Mouse (Mus musculus): ENCODE measurements around the gene Nop2.
A peak's percentile ranks its signal among the peaks of the same experiment; 100 is the strongest.

Nop2 gene

GRCm38 (mm10) chr6:125166861-125167650, 35.3 kb downstream of the Nop2 start:
- DNase-seq (ENCODE audit: inconsistent age in 2 of 2, low spot score in 1 of 2) = peak; percentile 69 to 74

GRCm38 (mm10) chr6:125168086-125168485, 36.4 kb downstream of the Nop2 start:
- DNase-seq (ENCODE audit: inconsistent age in 2 of 2, low spot score in 1 of 2) = no peak

DNA sequence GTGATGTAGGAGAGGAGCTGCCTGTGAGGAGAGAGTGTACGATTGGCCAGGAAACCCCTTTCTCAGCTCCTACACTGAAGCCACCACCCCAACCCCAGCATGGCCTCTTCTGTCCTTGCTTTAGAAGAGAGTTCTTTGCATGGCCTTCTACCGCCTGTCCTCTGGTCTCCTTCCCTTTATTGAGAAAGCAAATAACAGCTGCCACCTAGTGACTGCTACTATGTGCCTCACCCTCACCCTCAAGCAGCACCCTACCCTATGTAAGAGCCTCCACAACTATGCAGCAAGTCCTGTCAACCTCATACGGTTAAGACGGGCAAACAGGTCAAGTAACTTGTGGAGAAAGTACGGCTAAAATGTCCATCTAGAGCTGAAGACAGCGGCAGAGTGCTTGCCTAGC, 38.5 kb downstream of the Nop2 start:
- DNase-seq (ENCODE audit: inconsistent age in 2 of 2, low spot score in 1 of 2) = peak in 1 of 2 experiments; percentile 66

GRCm38 (mm10) chr6:125172474-125172873, 40.8 kb downstream of the Nop2 start:
- DNase-seq (ENCODE audit: inconsistent age in 2 of 2, low spot score in 1 of 2) = peak in 1 of 2 experiments; percentile 68

GRCm38 (mm10) chr6:125173256-125173655, 41.5 kb downstream of the Nop2 start:
- peak; percentile 80 to 93 for DNase-seq (ENCODE audit: inconsistent age in 2 of 2, low spot score in 1 of 2)

DNA sequence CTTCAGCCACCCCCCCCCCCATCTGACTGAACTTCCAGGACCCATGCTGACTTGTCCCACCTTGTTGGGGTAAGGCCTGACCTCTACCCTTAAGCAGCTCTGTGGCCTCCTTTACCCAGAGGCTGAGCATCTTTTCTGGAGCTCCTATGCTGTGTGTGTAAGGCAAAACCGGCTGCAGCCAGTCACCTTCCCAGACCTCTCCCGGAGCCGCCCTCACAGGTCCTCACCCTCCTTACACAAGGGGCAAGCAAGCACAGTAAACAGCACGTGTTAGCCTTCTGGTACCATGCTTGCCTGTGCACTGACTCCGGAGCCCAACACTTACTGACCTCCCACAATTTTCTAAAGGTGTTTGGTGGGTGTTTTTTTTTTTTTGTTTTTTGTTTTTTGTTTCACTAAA, 43.8 kb downstream of the Nop2 start:
- DNase-seq (ENCODE audit: inconsistent age in 2 of 2, low spot score in 1 of 2) = no peak

DNA sequence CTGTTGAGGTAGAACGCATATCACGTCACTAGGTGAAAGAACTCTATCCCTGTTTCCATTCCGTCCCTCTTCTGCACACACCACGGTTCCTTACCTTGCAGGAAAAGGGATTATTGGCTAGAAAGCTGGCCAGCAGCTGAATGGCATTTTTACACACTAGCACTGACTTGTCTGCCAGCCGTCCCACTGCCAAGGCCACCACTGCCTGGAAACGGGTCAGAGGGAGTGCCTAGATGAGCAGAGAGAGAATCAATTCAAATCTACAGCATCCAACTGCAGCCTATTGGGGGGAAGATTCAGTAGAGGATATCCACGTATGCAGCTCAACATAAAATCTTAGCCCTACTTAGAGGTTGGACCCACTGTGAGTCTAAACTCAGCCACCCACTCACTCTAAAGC, 47.9 kb downstream of the Nop2 start:
- peak; percentile 65 to 76 for DNase-seq (ENCODE audit: inconsistent age in 2 of 2, low spot score in 1 of 2)

DNA sequence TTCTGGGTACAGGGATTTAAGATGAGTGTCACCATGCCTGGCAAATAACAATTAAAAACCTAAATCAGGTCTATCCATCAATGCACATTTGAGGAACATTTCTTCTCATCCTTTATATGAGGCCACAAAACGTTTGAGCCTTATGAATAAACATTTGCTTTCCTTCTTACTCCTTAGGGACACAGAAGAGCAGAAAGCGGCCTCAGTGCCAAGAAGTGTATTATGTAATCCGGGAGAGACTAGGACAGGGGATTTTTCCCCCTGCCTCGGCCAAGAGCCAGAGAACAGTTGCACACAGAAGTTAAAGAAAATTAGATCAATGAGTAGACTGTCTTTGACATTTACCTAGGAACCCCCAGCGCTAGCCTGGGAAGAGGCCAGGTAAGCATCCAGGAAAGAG, 50.4 kb downstream of the Nop2 start:
- peak in 1 of 2 experiments; percentile 36 for DNase-seq (ENCODE audit: inconsistent age in 2 of 2, low spot score in 1 of 2)

GRCm38 (mm10) chr6:125186203-125186602, 54.5 kb downstream of the Nop2 start:
- no peak for DNase-seq (ENCODE audit: inconsistent age in 2 of 2, low spot score in 1 of 2)

DNA sequence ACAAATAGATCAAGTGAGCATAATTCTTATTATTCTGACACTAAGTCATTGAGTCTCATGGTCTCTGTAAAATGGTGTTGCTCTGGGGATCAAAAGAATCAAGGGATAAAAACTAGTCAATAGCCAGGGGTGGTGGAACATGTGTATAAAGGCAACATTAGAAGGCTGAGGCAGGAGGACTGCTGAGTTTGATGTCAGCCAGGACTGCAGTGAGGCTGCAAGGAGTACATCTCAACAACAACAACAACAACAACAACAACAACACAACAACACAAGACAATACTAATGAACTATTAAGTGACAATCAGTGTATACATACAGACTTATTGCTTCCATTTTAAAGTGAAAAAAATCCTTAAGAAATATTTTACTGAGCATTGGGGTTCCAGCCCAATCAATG, 59.1 kb downstream of the Nop2 start:
- DNase-seq (ENCODE audit: inconsistent age in 2 of 2, low spot score in 1 of 2) = no peak

DNA sequence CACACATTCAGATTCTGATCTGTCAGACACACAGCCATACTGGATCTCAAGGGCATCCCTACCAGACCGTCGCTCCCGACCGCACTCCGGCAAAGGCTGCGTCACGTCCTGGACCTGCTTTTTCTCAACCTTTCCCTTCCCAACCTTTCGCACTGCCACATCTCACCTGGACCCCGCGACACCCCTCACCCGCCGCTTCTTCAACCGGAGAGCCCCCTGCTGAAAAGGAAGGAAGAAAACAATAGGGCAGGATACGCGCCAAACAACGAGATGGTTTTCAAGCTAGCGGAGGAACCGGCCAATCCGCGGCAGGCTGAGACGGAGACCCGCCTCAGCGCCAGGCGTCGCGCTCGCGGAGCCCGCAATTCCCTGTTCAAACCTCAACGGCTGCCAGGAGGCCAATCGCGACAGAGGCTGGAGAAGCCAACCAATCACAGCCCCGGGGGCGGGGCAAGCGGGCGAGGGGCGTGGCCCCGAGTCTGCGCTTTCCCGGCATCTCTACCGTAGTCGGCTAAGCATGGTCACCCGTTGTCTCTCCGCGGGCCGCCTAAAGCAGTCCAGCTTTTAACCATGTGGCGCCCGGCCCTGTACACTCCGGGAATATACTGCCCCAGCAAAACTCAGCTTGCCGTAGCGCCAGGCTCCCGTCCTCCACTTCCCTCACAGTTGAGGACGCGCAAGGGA, 59.8 kb downstream of the Nop2 start, which contains the start of the genes Ncapd2 and Mrpl51:
Gene Ncapd2 (minus strand): TSS at position 370 of the 684 bp plus-strand sequence.
Gene Mrpl51 (plus strand): TSS at position 470 of the 684 bp plus-strand sequence.
- DNase-seq (ENCODE audit: inconsistent age in 2 of 2, low spot score in 1 of 2) = peak; percentile 97 to 98

DNA sequence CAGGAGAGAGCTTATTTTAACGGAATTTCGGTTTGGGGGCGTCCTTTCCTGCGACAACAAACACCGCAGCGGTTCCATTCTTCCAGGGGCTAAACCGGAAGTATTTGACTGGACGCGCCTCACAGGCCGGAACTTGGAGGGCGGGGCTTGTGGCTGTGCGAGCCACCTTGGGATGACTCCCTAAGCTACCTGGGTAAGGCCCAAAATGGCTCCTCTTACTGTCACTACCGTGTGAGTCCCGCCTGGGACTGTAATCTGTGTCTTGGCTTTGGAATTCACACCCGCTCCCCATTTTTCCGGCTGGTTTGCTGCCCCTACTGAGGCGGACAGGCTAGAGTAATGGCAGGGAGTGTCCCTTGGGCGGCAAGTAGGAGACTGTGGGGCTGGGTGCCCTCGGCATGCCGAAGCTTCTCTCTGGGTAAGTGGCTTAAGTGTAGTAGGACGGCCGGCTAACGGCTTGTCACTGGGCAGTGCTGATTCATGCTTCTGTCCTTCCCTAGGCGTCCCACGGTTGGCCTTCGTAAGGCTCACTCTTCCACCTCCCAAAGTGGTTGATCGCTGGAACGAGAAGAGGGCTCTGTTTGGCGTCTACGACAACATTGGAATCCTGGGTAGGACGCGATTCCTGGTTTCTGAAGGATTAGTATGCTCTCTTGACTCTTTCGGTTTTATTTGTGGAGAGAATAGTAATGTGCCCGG, 60.5 kb downstream of the Nop2 start:
- DNase-seq (ENCODE audit: inconsistent age in 2 of 2, low spot score in 1 of 2) = peak; percentile 93 to 98

DNA sequence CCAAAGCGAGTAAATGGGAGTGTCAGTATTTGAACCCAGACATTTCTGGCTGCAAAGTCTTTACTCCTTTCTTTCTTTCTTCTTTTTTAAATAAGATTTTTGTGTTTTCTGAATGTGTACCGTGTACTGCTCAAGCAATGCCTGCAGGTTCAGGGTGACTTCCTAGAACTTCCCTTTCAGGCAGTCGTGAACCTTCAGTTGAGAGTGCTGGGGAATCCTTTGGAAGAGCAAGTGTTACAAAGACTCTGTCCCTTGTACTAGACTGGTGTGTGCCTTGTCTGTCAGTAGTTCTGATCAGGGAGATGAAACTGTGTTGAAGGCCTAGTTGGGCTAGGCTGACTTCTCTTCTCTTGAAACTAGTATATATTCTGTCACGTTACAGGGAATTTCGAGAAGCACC, 61.1 kb downstream of the Nop2 start:
- peak in 1 of 2 experiments; percentile 62 for DNase-seq (ENCODE audit: inconsistent age in 2 of 2, low spot score in 1 of 2)

DNA sequence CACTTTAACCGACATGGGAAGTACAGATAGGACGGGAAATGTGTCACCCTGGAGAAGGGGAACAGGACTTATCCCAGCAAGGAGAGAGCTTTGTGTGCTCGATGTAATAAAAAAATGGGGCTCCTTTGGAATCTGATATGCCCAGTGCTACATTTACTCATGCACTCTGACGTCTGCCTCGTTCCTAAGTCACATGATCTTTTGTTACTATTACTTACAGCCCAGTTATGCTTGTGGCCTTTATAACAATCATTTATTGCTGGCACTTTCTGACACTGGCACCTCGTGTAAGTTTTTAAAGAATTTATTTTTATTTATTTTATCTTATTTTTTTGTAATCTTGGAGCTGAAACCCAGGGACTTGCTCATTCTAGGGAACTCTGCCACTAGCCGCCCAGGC, 61.7 kb downstream of the Nop2 start:
- DNase-seq (ENCODE audit: inconsistent age in 2 of 2, low spot score in 1 of 2) = no peak
